Mouse (Mus musculus): ENCODE data around the gene Rtn4r.
"Not testable (repeated sequence)": the region's sequence is repeated elsewhere in the genome, so short reads cannot be mapped to it uniquely, and the experiment has no call there.

The Rtn4r gene

GRCm38 (mm10) chr16:18194208-18194985 is 67.0 kb downstream of the Rtn4r start:
- peak; percentile 15 for DNase-seq (ENCODE audit: low read depth, low spot score)

- DNase-seq (ENCODE audit: low read depth, low spot score): peak; percentile 70
These were observed 67.6 kb downstream of the Rtn4r start for GRCm38 (mm10) chr16:18195068-18195467.

DNA sequence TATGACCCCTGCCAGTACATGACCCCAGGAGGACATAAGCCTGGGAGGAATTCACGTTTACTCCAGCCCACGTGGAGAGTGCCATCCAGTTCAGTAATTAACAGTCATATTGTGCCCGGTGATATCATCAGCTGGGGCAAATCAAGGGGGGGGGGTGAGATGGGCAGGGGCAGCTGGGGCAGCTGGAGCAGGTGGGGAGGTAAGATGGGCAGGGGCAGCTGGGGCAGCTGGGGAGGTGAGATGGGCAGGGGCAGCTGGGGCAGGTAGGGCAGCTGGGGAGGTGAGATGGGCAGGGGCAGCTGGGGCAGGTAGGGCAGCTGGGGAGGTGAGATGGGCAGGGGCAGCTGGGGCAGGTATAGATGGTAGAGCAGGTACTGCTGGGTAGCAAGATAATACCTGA is 68.1 kb downstream of the Rtn4r start:
- DNase-seq (ENCODE audit: low read depth, low spot score): not testable (repeated sequence)

DNA sequence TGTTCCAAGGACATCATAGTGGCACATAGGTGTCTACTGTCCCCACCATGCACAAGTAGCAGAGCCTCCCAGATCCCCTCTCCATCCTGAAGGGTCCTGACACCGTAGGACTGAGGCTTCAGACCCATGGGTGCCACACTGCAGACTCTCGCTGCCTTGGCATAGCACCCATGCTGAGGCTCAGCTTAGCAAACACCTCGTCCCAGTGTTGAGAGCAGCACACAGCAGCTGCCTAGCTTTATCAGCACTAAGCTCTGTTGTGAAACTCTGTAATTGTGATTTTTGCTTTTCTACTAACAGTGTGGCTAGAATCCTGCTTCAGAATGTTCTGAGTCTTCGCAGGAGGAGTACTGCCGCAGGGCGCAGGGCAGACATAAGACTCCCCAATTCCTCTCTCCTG is 70.4 kb downstream of the Rtn4r start:
- no peak for DNase-seq (ENCODE audit: low read depth, low spot score)

GRCm38 (mm10) chr16:18198365-18199098 is 71.1 kb downstream of the Rtn4r start:
- DNase-seq (ENCODE audit: low read depth, low spot score): no peak

GRCm38 (mm10) chr16:18200062-18200461 is 72.6 kb downstream of the Rtn4r start:
- no peak for DNase-seq (ENCODE audit: low read depth, low spot score)

DNA sequence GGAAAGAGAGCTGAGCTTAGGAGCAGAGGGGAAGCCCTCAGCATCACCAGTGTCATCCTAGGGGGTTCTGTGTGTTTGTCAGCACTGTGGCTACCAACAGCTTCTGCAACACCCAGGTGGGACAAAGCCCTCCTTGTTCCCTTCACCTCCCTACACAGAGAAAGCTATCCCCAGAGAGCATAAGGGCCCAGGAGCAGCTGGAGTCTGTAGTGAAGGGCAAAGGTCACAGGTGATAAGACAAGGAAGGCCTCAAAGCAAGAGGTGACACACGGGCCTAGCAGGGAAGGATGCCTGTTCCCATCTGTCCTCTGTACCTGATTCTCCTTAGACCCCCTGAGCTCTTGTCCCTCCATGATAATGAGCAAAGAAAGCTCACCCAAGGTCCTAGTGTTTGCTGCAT is 74.2 kb downstream of the Rtn4r start:
- DNase-seq (ENCODE audit: low read depth, low spot score): no peak
